Mouse (Mus musculus): ENCODE data around the gene Macf1.

Gene Macf1

GRCm38 (mm10) chr4:123427900-123428684, 256.1 kb downstream of the Macf1 start:
- DNase-seq, result no peak

DNA sequence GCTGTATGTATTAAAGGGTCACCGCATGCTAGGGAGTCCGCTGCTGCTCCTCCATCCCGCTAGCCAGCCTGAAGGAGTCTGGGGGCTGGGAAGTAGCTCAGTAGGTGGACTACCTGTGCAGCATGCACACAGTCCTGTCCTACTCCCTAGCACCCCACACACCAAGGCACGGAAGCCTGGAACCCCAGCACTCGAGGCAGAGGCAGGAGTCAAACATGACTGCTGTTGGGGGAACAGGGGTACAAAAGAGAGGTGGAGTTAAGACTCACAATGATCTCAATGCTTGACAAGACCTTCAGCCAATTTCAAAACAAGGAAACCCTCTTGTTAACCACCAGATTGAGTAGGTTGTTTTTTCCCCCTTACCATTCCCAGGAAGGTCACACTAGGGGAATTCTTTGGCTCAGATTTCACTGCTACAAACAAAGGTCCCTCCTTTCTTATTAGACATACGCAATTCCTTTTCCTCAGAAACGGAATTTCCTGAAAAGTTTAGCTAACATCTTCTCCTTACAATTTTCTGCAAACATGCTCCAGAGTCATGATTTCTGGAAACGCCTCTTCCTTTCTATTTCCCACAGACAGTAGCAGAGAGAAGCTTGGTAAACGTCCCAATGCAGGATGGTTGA, 256.8 kb downstream of the Macf1 start:
- DNase-seq, result no peak

DNA sequence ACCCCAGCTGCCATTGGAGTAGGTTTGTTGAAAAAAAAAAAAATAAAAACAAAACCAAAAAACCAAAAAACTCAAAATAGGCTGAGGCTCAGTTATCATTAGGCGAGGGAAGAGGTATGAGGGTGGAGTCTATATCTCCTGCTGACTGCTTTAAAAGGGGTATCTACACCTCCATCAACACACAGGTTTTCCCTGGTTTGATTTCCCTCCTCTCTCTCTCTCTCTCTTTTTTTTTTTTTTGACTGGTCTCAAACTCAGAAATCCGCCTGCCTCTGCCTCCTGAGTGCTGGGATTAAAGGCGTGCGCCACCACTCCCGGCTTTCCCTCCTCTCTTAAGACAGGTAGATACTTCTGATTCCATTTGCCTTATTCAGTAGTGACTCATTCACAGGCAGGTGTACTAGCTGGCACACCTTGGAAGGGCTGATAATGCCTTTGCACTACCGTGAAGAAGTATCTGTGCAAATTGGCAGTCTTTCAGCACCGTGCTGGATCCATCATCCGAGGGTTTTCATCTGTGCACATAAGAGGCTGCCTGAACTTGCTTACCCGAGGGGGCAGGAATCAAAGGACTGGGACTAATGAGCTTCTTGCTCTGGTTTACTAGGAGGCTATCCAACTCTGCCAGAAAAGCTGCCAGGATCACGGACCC, 257.6 kb downstream of the Macf1 start:
- no peak for DNase-seq

DNA sequence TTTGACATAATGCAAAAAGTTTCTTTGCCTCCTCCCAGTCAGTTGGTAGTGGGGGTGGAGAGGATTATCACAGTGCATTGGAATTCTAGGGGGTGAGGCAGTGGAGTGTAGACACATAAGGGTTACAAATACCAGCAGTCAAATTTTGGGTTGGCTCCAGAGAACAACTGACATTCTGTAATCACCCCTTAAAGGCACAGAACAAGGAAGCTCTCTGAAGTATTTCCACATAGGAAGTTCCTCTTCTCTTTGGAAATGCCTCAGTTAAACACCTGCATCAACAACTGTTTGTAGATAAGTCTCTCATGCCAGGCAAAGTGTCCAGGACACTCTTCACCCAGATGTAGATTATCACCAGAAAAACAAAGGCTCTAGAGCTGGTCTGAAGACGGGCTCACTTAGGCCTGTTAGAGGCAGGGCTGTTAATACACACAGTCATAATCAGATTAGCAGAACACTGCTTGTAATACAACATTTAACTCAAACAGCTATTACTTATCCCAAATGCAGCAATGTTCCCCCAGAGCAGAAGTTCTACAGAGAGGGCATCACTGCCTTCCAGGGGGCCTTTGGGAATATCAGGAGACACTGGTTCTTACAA, 258.4 kb downstream of the Macf1 start:
- no peak for DNase-seq

GRCm38 (mm10) chr4:123424050-123424449, 260.1 kb downstream of the Macf1 start:
- no peak for DNase-seq

- no peak for DNase-seq
Observed at GRCm38 (mm10) chr4:123422828-123423227, 261.3 kb downstream of the Macf1 start.

DNA sequence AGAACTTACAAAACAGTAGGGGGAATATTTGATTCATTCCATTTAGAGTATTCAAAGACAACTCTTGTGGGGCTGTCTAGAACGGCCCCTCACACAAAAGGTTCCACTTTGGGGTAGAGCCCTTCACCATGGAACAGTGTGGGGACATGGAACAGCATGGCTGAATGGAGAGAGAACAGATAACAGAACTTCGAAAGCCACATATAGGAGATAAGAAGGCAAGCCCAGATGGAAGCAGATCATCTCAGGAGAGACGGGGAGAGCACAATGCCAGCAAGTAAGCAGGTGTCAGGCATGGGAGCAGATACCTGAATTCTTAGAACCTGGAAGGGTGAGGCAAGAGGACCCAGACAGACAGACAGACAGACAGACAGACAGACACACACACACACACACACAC, 266.1 kb downstream of the Macf1 start:
- no peak for DNase-seq

DNA sequence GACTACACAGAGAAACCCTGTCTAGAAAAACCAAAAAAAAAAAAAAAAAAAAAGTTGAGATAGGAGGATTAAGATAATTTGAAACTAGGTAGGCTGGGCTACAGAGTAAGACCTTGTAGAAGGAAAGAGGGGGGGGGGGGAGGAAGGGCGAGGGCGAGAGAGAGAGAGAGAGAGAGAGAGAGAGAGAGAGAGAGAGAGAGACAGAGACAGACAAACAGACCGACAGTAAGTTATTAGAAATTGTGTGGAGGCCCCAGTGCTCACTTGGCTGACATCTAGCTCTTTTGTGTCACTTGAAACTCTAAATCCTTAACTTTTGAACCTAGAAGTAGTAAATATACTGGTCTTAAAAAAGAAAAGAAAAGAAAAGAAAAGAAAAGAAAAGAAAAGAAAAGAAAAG, 266.7 kb downstream of the Macf1 start:
- DNase-seq, result no peak

DNA sequence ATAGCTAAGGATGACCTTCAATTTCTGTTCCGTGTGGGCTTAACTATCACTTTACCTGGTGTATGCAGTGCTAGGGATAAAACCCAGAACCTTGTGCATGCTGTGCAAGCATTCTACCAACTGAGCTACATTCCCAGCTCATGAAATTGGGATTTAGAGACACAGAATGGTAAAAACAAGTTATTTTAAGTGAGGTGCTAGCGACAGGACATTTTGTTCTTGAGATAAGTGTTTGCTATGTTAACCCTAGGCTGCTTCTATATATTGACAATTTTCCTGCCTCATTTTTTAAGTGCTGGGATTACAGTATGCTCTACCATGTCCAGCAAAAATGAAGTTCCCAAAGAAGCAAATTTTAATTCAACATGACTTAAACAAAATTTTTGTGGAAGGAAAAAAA, 267.3 kb downstream of the Macf1 start:
- DNase-seq, result no peak

GRCm38 (mm10) chr4:123415566-123415965, 268.6 kb downstream of the Macf1 start:
- DNase-seq, result no peak

DNA sequence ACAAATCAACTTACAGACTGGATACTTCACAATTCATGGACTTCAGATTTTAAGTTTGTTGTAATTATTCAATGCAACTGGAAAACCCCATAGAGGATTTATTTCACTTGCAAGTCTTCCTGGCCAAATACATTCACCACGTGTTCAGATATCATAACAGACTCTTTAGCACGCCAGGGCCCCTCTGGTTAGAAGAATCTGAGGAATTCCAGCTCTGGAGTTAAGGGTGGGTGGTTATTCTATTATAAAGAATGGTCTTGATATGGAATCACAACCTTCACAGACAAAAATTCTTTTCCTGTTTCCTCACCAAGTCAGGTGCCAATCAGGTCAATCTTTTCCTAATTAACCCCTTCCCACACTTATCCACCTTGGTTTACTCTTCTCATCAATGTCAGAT, 270.3 kb downstream of the Macf1 start:
- DNase-seq, result no peak

DNA sequence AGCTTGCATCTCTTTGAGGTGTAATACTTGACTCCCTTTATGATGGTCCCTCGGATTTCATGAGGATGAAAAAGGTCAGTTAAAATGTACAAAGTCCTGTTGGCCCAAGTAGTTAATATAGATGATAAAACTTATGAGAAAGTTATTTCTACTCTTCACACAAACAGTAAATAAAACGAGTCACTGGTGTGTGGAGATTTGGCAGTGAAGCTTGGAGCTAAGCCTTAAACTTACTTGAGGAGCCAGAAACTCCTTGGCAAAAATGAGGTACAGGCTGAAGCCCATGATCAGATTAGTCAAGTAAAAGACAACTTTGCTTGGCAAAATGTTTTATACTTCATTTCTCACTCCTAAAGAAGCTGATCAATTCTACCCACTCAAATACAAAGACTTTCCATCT, 271.2 kb downstream of the Macf1 start:
- DNase-seq, result no peak

GRCm38 (mm10) chr4:123412528-123412878, 271.7 kb downstream of the Macf1 start:
- no peak for DNase-seq

- DNase-seq, result peak; percentile 49 to 64
Observed at GRCm38 (mm10) chr4:123411732-123412527, 272.2 kb downstream of the Macf1 start.

- peak; percentile 22 to 40 for DNase-seq
Observed at GRCm38 (mm10) chr4:123411006-123411731, 273.0 kb downstream of the Macf1 start.

GRCm38 (mm10) chr4:123409752-123410151, 274.4 kb downstream of the Macf1 start:
- no peak for DNase-seq

GRCm38 (mm10) chr4:123409034-123409692, 275.0 kb downstream of the Macf1 start:
- no peak for DNase-seq

- no peak for DNase-seq
Observed at GRCm38 (mm10) chr4:123407792-123408191, 276.4 kb downstream of the Macf1 start.

- no peak for DNase-seq
Observed at GRCm38 (mm10) chr4:123404056-123404455, 280.1 kb downstream of the Macf1 start.

DNA sequence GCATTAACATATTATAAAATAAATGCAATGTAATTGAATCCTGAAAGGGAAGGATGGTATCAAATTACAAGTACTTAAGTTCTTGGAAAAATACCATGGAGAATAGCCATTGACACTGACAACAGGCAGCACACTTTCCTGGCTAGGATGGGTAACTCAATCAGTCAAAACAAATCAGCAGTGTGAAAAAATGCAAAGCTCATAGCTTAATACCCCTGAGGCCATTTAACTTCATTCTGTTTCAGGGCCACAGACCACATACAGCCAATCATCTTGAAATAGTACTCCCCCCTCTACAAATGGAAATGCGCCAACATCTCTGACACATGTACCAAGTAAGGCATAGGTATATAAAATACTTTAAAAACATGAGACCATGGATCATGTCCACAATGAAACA, 281.9 kb downstream of the Macf1 start:
- DNase-seq, result no peak

- no peak for DNase-seq
Observed at GRCm38 (mm10) chr4:123401265-123401664, 282.9 kb downstream of the Macf1 start.
